Mouse (Mus musculus): ENCODE results near the gene Nfic.

DNA sequence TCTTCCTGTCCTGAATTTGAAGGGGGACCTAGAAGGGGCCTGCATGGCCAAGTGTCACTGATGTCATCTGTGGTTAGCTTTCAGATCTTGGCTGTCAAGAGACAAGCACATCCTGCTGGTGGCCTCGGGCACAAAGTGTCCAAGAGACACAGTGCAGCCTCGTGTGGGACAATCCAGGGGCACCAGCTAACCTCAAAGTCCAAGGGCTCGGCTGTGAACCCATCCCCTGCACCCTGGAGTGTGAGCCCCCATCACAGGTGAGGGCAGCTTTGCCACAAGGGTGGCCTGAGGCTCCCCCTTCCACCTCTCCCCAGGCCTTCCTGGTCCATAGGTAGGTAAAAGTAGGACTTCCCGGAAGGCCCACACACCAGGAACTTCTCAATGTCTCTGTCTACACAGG lies 8.1 kb upstream of the Nfic start:
- TF ChIP-seq EP300 (IDR thresholded peaks at IDR 0.05; ENCODE audit: insufficient read depth, low read depth, low read length) (no peak), CTCF (IDR thresholded peaks at IDR 0.05; ENCODE audit: low read depth, low read length) (no peak), POLR2A (IDR thresholded peaks at IDR 0.05; ENCODE audit: insufficient read depth, low read length) (no peak)

Measured in ES-Bruce4 (cell line).